Mouse (Mus musculus) lung, postnatal 36 days (tissue): ENCODE measurements around the gene Serpinf1.
A peak's percentile ranks its signal among the peaks of the same experiment; 100 is the strongest.
"Not testable (repeated sequence)": the region's sequence is repeated elsewhere in the genome, so short reads cannot be mapped to it uniquely, and the experiment has no call there.

Experiments
- DNase-seq: peaks from one replicate; pipeline ENCODE4 v3.0.0; 2022; ENCODE audit warnings: mixed read lengths

Serpinf1 gene

GRCm38 (mm10) chr11:75421375-75422012 lies 1.0 kb downstream of the Serpinf1 start:
- no peak for DNase-seq

- DNase-seq = no peak
Observed at GRCm38 (mm10) chr11:75420810-75421374, 1.6 kb downstream of the Serpinf1 start.

GRCm38 (mm10) chr11:75420037-75420436 lies 2.5 kb downstream of the Serpinf1 start:
- DNase-seq = no peak

GRCm38 (mm10) chr11:75415994-75416393 lies 6.5 kb downstream of the Serpinf1 start:
- DNase-seq = no peak

- peak; percentile 14 for DNase-seq
Observed at GRCm38 (mm10) chr11:75415096-75415495, 7.4 kb downstream of the Serpinf1 start.

GRCm38 (mm10) chr11:75410591-75410990 lies 11.9 kb downstream of the Serpinf1 start:
- no peak for DNase-seq

GRCm38 (mm10) chr11:75409679-75410575 lies 12.6 kb downstream of the Serpinf1 start:
- DNase-seq = peak; percentile 33

GRCm38 (mm10) chr11:75406865-75407264 lies 15.6 kb downstream of the Serpinf1 start:
- DNase-seq = peak; percentile 81

GRCm38 (mm10) chr11:75406104-75406503 lies 16.4 kb downstream of the Serpinf1 start:
- DNase-seq = no peak

GRCm38 (mm10) chr11:75404801-75405200 lies 17.7 kb downstream of the Serpinf1 start:
- no peak for DNase-seq

GRCm38 (mm10) chr11:75403301-75404052 lies 19.0 kb downstream of the Serpinf1 start:
- DNase-seq = peak; percentile 73

GRCm38 (mm10) chr11:75402271-75402690 lies 20.2 kb downstream of the Serpinf1 start:
- peak; percentile 84 for DNase-seq

- no peak for DNase-seq
Observed at GRCm38 (mm10) chr11:75400099-75400498, 22.4 kb downstream of the Serpinf1 start.

GRCm38 (mm10) chr11:75399411-75399841 lies 23.1 kb downstream of the Serpinf1 start:
- DNase-seq = no peak

- no peak for DNase-seq
Observed at GRCm38 (mm10) chr11:75397452-75397851, 25.0 kb downstream of the Serpinf1 start.

- no peak for DNase-seq
Observed at GRCm38 (mm10) chr11:75395611-75396010, 26.9 kb downstream of the Serpinf1 start.

GRCm38 (mm10) chr11:75383529-75383928 lies 39.0 kb downstream of the Serpinf1 start:
- not testable (repeated sequence) for DNase-seq

- DNase-seq = not testable (repeated sequence)
Observed at GRCm38 (mm10) chr11:75378786-75379185, 43.7 kb downstream of the Serpinf1 start.

GRCm38 (mm10) chr11:75377125-75377524 lies 45.4 kb downstream of the Serpinf1 start:
- no peak for DNase-seq
